Mouse (Mus musculus): ENCODE measurements around the gene Iqschfp.

Gene Iqschfp

DNA sequence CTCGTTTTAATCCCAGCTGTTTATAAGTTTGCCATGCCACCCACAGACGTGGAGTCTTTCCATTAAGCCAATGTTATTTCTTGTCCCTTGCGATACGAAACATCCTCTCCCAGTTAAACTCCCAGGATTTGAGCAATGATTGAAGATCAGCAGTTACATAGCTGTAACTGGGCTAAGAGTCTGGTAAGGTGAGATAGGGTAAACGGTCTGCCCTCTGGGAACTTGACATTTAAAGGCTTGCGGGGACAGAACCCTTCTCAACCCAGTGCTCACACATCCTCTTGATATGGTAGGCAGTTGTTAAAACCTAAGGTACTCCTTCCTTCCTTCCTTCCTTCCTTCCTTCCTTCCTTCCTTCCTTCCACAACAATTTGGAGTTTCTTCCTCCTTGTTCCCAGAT lies 604.5 kb downstream of the Iqschfp start:
- no peak for DNase-seq

DNA sequence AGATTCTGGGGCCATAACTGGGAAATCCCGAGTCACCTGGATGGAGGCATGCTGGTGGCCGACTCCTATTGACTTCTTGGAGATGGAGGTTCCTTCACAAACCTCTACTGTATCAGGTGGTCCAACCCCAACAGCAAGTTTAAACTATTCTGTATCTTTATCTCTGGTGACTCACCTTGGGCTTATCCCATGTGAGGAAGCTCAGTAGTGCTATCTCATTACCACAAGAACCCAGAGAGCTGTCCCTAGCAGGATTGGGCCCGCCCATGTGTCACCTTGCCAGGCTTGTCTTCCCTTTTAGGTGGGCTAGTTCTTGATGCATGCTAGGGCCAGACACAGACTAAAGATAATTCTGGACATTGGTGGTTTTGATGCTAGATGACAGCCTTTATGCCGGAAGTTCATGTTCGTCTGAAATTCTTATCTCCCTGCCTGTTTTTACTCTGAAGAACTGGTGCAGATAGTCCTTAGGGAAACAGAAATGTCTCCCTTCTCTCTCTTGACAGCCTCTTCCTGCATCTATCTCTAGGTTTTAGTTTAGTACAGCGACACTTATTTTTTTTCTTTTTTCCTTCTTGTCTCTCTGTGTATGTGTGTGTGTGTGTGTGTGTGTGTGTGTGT lies 607.6 kb downstream of the Iqschfp start:
- no peak for DNase-seq

DNA sequence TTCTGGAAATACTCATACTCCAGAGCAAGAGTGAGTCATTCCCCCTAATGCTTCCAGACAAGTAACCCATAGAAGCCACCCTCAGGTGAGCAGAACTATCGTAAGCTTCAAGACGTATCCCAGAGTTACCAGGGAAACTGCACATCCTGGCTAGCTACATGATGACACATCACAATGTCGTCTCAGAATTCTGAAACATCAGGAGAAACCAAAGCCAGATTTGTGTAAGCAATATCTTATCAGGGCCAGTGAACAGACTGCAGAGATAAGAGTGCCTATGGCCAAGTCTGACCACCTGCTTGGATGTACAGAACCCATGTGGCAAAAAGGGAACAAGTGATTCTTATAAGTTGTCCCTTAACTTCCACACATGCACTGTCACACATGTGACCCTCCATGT lies 612.8 kb downstream of the Iqschfp start:
- no peak for DNase-seq

DNA sequence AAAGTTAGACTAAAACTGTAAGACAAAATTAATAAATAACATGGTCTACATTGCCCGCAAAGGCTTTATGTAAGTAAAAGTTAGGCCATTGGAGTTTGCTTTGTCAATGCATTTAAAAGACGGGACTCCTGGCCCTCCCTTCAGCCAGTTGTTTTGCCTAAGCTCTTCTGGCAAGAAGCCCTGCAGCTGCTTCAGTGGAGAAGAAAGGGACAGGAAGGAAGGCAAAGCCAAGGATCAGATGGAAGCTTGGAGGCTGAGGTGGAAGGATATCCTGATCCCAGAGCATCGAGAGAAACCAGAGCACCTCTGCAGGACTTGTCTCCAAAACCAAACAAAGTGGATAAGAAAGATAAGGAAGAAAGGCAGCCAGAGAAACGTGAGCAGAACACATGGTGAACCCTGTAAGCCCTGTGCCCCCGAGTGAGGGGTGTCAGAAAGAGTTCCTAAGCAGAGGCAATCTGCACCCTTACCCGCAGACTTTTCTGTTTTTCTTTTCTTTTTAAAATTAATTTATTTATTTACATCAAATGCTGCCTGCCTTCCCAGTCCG lies 614.8 kb downstream of the Iqschfp start:
- peak; percentile 27 to 39 for DNase-seq

DNA sequence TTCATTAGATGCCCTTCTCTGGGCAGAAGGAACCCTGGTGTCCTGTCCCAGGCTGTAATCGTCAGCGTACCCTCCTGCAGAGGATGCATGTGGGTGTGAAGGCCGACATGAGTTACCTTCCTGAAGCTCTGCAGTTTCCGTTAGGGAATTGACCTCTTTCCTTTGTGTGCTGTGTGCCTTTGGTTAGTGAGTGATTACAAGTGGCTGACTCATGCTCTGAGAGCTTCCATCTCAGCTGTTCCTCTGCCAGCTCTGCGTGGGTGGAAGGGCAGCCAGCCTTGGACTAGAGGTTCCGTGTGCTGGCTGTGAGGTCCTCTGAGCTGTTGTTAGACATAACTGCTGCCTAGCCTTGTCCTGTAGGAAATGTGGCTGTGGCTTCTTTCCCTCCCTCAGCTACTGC lies 616.6 kb downstream of the Iqschfp start:
- peak; percentile 59 to 74 for DNase-seq

DNA sequence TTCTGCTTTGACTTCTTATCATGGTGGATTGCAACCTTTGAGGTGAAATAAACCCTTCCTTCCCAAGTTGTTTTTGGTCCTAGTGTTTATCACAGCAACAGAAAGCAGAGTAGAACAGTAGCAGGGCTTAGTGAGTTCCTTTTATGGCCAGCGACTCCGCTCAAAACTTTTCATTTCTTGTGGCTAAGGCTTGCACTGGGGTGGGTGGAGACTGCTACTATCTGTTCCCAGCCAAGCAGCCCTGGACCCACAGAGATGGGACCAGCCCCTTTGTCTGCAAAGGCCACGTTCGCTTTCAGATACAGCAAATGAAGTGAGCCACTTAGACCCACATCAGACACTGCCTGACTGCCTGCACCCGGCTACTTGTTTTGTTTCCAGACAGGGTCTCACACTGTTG lies 618.8 kb downstream of the Iqschfp start:
- DNase-seq = no peak

DNA sequence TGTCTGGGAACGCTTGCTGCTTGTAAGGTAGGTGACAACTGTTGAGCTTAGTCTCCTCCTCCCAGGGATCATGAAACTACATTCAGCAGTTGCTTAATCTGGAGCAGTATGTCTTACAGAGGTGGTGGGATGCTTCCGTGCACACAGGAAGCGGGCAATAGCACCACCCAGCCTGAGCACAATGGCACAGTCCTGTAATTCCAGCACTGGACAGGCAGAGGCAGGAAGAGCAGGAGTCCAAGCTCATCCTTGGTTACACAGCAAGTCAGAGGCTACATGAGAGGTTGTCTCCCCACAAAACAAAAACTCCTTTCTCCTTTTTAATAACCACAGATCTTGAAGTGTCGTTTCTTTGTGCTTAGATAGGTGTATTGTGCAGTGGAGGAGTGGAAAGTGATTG lies 619.7 kb downstream of the Iqschfp start:
- no peak for DNase-seq

DNA sequence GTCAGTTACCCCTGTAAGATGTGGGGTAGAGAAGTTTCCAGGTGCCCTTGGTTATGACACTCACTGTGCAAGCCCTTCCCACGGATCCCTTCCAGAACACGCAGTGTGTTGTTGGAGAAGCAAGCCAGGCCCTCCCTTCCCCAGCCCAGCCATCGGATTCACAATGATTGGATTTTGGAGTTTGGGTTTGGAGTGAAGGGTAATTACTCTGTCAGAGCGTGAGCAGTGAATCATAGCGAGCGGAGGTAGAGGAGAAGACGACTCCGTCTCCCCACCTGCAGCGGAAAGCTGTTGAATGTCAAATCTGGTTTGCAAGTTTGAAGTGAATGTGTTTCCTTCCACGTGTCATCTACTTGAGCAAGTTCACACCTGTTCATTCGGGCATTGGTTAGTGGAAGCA lies 620.3 kb downstream of the Iqschfp start:
- no peak for DNase-seq

DNA sequence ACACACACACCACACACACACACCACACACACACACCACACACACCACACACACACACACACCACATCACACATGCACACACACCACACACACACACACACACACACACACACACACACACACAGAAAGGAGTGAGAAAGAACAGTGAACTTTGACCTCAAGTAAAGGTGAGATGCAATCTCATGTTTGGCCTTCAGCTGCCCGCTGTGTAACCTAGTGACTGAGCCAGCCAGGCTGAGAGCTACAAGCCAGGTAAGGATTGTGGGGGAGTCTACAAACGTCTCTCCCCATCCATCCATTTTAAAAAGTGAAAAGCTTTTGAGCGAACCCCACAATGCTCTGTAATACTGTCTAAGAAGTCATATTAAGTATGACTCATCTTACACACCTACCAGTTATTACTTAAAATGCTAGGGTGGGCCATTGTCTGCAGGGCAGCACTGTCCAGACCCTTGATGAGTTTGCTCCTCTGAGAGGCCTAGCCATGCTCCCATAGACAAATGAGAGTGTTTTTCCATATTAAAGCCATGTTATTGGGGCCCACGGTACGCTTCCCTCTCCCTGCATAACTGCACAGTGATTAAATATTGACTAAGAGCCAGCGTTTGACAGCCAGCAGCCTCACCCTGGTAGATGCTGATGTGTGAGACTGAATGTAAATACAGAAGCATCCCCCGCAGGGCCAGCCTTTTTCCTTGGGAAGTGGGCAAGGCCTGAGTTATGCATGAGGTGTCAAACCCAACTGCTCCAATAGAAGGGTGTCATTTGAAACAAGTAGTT lies 621.5 kb downstream of the Iqschfp start:
- DNase-seq = peak; percentile 21 to 49

DNA sequence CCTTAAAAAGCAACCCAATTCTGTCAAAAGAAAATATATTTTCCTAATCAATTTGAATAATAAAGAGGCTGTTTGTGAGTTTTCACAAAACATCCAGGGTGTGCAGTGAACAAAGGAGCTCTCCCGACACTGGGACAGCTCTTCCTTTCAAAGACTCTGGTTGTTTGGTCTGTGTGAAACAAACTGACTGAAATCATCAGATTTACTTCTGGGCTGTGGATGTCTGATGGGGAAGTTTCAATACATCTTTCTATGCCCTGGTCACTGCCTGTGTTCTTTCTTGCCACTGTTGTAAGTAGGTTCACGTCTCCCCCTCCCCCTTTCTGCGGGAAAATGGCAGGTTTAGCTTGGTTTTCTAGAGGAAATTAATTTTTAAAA lies 622.1 kb downstream of the Iqschfp start:
- DNase-seq = no peak

DNA sequence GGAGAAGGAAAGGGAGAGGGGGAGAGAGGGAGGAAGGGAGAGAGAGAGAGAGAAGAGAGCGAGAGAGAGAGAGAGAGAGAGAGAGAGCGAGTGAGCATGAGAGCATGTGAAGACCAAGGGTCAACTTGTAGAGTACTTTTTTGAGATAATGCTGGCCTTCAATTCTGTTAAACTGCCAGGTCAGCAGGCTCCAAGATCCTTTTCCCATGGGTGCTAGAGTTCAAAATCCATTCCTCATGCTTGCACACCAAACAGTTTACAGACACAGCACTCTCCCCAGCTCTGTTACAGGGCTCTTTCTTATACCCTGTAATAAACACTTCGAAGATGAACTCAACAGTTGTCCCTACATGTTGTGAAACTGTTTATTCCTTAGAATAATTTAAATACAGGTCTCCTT lies 622.7 kb downstream of the Iqschfp start:
- DNase-seq = no peak

DNA sequence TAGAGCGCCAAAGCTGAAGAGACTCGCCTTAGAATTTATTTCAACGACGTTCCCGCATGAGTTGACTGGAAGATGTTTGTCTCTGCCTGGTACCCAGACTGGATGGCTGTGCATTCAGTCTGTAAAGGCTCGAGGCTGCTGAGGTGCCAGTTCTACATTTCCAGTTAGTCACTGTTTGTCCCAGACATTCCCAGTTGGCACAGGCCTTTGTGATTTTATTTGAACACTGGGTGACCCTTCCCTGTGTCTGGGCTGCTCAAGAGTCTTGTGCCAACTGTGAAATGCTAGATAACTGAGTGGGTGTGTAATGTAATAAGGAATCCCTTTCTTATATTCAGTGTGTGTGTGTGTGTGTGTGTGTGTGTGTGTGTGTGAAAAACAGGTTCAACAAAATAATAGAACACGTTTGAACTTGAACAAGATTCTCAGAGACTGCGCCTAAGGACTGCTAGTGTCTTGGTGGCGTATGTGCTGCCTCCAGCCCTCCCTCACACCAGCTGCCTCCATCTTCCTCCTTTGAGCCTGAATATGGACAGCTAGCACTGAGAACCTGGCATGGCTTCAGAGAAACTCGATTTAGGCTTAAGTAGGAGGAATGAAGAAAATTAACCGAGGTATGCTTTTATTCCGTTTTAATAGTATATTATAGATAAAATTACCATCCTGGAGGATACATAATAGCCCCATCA lies 624.5 kb downstream of the Iqschfp start:
- no peak for DNase-seq

DNA sequence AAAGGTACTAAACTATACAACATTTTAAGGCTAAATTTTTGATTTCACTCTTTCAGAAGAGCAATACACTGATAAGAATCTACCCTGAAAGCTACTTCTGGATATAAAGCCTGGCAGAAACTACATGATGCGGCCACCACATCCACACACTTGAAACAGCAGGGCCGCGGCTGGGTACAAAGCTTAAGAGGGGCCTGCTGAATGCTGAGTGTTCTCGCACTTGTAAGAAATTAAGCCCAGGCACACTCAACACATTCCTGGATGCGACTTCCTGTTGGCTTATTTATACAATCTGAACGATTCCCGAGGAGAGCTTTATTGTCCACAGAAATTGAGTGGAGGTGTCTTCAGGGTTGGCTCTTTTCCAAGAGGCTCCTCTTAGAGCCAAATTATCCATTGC lies 625.2 kb downstream of the Iqschfp start:
- DNase-seq = no peak

DNA sequence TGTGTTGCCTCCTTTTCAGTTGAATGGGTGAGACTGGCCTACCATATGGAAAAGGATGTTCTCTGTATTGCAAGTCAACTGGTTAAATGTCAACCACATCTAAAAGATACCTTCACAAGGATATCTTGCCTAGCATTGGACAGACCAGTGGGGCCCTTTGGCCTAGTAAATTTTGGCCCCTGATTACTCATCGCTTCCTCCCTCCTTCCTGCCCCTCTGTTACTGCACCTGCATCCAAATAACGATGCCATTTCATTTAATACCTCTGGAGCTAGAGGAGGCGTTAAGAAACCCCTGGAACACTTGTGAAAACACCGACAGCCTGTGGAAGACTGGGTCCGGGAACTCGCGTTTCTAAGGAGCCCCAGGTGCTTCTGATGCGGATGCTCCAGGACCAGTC lies 626.0 kb downstream of the Iqschfp start:
- DNase-seq = no peak

DNA sequence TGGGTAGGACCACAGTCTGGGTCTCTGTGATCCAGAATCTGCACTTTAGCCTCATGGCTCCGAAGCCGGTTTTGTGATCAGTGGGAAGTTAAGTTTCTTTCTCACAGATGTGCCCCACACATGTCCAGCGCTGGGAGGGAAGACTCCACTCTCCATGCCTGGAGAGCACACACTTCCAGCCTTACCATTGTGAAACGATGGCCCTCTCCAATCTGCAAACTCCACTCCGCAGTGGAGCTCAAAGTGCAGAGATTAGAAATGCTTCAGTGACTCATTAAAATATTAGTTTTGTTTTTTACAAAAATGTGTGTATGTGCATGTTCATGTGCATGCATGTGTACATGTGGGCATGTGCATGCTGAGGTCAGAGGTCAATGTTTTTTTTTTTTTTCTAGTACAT lies 626.6 kb downstream of the Iqschfp start:
- no peak for DNase-seq

DNA sequence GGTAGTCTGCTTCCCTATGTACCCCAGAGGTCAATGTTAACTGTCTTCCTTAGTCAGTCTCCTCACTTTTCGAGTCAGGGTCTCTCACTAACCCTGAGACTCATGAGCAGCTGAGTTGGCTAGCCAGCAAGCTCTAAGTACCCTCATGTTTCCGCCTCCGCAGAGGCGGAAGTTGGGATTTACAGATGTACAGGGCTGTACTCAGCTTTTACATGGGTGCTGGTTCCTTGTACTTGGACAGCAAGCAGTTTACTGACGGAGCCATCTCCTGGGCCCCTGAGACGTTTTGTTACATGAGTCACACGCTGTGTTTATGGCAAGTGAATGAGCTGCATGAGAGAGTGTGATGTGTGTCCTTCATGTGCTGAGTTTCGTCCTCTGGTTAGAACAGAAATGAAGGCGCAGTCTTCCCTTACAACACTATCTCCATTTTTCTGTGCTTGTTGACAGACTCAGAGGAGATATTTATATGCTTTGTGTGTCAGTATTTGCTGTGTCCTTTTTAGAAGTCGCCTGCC lies 633.4 kb downstream of the Iqschfp start:
- DNase-seq = no peak

DNA sequence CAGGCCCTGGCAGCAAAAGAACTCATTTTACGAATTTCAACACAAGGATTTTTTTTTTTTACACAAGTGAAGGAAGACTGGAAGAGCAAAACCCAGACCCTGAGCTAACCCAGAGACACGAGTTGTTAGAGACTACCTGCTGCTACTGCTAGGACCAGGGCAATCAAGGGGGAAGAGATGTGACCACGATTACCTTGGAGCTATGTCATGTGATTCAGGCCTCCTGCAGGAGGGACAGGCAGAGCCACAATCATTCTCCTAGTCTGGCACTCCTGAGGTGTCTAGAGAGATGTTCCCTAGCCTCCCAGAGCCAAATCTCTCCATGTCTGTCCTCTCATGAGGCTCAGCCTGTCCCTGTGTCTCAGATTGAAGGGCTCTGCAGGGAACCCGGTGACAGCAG lies 634.4 kb downstream of the Iqschfp start:
- DNase-seq = no peak

DNA sequence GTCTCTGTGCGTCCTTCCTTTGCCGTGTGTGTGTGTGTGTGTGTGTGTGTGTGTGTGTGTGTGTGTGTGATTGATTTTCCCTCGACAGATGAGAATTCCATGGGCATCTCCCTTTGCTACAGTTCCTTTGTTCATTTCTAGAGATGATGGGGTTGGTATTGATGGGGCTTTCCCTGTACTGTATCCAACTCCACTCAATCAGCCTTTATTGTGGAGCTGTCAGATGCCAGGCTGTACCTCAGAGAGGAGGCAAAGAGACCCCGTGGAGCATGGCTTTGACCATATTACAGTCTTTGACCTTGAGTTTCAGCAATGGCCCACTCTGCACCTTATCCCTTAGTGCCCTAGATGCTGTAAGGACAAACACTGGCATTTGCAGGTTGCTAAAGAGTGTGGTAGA lies 635.1 kb downstream of the Iqschfp start:
- no peak for DNase-seq

DNA sequence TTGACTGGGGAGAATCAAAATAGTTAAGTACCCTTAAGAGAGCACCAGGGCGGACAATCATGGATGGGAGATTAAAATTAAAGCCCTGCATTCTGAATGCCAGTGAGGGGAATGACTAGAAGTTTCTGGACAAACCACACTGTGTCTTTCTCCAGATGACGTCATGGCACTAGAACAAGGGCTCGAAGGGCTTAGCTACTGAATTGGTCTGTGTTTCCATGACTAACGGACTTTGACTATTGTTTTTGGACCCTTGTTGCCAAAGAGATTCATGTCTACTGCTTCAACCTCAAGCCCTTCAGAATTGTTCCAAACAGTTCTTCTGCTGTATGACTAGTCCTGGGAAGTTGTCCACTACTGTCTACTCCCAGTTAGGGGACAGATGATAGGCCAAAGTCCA lies 639.9 kb downstream of the Iqschfp start:
- DNase-seq = no peak

DNA sequence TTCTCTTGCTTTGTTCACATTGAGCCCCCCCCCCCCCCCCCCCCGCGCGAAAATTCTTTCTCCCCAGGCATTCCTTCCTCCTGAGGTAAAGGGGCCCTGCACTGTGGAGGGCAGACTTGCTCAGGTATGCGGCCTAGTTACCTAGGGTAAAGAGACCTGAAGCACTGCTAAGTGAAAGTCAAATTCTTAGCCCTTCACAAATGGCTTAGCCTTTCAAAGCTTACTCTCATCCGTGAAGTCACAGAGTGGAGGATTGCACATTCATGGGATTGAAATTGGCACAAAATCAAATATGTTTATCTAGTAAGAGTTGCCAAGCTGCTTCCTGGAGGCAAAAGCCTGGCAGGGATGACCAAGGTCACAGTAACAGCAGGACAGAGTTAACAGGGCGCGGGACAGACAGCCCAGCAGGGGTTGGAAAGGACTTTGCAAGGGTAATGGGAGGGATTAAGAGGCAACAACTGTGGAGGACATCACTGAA lies 642.6 kb downstream of the Iqschfp start:
- DNase-seq = peak in 1 of 2 experiments; percentile 55

DNA sequence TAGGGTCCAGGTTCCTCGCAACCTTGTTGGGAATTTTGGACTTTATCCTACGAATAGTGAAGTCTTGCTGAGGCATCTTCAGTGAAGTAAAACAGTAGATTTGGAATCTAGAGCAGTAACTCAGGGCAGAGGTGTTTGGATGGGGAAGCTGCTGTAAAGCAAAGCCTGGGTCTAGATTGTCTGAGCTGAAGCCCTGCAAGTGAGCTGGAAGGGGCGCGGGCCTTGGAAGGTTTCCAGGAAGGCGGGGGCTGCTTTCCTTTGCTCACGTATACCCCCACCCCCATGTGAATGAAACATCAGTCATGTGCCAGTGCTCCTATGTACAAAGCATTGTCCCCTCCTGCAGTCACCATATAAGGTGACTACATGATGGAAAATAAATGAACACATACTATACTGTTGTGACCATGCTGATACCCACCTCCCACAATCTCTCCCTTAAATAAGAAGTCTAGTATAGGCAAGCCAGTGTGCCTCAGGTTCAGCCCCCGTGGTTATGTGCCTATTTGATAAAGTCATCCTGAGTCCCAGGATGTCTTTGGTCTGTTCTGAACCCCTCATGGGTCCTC lies 643.2 kb downstream of the Iqschfp start:
- DNase-seq = peak in 1 of 2 experiments; percentile 34

DNA sequence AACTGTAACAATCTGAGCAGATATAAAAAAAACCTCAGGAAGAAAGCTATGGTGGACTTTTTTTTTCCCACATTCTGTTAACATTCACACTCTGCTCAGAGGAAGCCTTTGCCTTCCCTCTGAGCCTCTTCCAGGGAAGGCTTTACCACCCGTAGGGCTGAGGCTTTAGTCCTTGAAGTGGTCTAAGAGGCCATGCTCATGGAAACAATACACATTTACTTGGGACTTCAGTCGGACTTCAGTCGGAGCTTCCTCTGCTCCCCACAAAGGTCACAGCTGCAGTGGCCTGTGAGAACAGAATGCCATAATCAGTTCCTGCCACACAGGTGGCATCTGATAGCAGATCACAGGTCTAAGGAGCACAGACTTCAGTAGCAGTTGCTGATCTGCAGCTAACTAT lies 644.0 kb downstream of the Iqschfp start:
- no peak for DNase-seq

DNA sequence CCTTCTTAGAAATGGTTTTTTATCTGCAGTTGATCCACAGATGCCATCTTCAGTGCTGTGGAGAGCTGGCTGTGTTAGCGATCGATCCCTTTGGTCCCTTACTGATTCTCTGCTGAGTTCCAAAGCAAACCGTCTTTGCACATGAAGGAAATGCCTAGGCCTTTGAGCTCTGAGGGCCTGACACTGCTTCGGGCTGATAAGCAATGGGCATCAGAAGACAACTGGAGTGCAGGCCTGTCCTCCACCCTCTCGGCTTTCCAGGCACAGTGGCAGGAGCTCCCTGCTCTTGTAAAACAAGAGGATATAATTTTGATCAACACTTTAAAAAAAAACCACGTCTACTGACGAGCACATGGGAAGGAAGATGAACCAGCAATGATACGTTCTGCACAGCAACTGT lies 649.7 kb downstream of the Iqschfp start:
- no peak for DNase-seq
